Mouse (Mus musculus) heart, postnatal 14 days (tissue): ENCODE data around the gene Ndufc2. TPM values are rescaled to one million over a fixed set of nuclear protein-coding genes. Genes with fewer than 3 reads are reported as not detected.

Experiments
- DNase-seq, 2 experiments: peaks; one replicate each; pipeline ENCODE4 v3.0.0; 2021 to 2022
- intact Hi-C: fragments of 180-260 bp; cut with DNase I; formaldehyde crosslinking; loops from one replicate; pipeline ENCODE4 v1.15.1; 2025
- long read RNA-seq, 2 experiments: library from polyadenylated mRNA; stranded (forward); transcript quantifications; one replicate each; pipeline ENCODE4 v2.0.0; 2021
- total RNA-seq, 2 experiments: library from RNA; stranded (reverse); gene quantifications; 2 replicates each; pipeline ENCODE4 v1.2.3; 2021

Gene Ndufc2
- 100 to 1,000 TPM; 516 to 524 TPM for total RNA-seq
- long read RNA-seq, experiment 1, transcript Ndufc2-201 (3 exons, 683 nt), result major isoform, 241 of 242 reads
- long read RNA-seq, experiment 1, partial matches to known transcripts, result 0 of 242 reads
- long read RNA-seq, experiment 1, other reads (novel, unspliced or antisense), result 1 of 242 reads
- long read RNA-seq, experiment 2, transcript Ndufc2-201 (3 exons, 683 nt), result major isoform, 234 of 236 reads
- long read RNA-seq, experiment 2, partial matches to known transcripts, result 0 of 236 reads
- long read RNA-seq, experiment 2, other reads (novel, unspliced or antisense), result 1 of 236 reads

DNA sequence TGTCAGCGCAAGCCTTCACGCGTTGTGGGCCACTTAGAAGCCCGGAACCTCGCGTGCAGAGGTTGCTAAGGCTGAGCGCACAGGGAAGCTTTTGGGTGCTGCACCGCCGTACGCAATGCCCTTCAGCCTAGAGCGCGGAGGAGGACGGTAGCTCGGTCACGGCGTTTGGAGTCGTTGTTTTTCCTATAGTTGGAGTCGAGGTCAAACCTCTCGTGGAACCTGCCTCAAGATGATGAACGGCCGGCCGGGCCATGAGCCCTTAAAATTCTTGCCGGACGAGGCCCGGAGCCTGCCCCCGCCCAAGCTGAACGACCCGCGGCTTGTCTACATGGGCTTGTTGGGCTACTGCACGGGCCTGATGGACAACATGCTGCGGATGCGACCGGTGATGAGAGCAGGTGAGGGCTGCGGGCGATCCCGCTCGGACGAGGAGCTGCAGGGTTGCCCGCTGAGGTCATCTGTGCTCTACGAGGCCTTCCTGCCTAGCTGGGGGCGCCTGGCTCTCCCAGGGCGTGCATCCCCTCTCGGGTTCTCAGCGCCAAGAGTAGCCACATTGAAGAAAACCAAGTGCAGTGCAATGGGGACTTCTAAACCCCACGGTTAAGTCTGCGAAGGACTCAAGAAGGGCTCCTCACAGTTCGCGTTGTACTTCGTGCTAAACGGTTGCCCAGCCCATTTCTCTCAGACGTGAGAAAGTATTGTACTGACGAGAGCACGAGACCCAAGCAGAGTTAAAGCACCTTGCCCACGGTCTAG, at the start of gene Ndufc2:
TSS of gene Ndufc2 (plus strand) at position 44 of the 756 bp plus-strand sequence.
- intact Hi-C loops, result no loop called here
- peak; percentile 79 to 84 for DNase-seq

DNA sequence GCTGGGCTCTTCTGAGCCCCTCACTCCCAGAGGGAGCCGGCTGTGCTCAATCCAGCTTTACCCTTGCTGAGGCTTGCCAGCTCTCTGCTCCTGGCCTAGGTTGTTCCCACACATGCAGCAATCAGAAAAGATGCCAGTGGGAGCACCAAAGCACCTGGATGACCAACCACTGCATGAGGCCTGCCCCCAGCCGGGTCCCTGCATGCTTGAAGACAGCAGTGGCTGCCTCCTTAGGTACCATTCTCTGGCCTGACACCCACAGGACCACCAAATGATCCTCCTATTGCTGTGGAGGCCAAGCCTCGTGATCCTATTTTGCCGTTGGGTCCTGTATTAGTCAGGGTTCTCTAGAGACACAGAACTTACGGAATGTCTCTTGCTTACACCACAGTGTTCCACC, 48.9 kb upstream of the Ndufc2 start:
- no peak for DNase-seq
- intact Hi-C loops, result no loop called here

DNA sequence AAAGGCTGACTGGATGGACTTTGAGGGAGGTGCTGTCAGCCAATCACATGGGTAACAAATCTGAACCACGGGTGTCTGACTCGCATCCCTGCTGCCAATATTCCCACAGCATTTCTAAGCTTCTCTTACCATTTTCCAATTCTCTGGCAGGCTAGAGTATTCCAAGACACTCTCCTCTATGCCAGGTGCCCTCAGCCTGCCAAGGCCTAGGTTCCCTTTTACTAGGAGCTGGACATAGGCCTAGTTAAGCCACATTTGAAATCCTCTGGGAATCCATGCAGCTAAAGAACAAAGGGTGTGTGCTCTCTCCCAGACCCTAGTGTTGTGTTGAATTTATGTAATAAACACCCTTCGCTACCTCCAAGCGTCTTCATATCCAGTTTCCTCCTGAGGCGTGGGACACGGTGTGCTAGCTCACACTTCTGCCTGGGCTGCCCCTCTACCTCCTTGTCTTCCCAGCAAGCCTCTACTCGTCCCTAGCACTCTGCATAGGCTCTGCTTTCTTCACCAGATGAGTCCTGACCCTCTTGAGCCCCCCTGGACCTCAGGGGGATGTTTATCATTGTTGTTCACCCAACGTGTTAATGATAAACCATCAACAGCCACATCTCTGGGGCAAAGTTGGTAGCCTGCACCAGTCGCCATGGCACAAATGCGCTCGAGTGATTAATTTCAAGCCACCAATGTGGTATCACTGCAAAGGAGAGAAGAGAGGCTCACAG, 47.9 kb upstream of the Ndufc2 start:
- no peak for DNase-seq
- intact Hi-C loops, result no loop called here

DNA sequence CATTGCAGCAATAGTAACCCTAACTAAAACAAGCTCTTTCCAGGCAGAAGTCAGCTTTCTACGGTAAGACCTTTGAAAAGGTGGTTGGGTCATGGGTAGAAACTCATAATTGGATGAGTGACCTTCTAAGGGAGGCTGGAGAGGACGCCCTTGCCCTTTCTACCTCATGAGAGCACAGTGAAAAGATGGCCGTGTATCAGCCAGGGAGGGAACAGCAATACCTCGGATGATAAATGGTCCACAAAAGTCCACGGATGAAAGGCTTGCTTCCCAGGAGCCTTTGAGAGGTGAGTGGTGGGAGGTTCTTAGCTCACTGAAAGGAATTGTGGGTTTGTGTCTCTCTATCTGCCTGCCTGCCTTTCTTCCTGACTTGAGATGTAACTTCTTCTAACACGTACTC, 46.4 kb upstream of the Ndufc2 start:
- intact Hi-C loops, result no loop called here
- DNase-seq, result no peak

DNA sequence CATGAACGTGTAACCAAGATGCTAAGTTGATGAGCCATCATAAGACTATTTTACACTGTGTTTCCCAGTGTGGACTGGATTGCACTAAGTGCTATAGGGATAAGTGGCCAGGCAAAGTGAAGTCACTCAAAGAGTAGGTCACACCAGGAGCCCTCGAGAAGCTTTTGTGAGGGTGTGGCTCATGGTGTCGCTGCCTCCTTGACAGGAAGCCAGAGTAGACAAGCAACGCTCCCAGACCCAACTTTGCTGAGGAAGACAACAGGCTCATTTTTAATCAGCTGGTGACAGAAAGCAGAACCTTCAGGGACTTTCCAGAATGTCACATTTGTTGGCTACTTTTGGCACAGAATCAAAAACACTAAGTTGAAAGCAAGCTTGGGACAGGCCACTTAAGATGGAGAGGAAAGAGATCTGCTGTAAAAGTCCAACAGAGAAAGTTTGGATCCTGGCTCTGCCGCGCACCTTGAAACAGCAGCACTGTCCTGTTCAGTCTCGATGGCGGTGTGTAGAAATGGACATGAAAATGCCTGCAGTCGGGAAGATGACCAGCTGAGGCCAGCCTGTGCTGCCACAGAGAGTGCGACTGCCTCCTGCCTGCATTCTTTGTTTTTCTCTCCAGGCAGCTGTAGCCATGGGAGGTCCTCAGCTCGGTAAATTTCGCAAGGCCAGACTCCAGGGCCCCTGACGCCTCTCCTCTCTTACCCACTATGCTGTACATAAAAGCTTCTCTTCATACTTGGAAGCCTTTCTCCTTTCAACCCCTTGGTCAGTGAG, 44.5 kb upstream of the Ndufc2 start:
- DNase-seq, result peak in 1 of 2 experiments; percentile 29
- intact Hi-C loops, result no loop called here

DNA sequence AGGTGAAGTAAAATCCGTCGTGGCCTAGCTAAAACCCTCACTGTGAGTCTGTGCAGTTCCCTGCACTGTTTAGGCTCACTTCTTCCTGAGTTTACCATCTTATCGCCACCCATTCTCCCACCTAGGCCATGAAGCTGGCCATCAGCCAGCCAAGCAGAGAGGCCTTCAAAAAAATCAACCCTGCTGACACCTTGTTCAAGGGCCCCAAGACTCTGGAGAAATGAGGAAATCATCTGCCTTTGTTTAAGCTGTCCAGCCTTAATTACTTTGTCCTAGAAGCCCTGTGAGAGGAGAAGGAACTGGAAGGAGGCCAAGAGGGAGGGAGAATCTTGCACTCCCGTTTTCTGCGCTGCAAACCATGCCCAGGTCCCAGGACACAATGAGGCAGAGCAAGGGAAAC, 43.5 kb upstream of the Ndufc2 start:
- intact Hi-C loops, result no loop called here

DNA sequence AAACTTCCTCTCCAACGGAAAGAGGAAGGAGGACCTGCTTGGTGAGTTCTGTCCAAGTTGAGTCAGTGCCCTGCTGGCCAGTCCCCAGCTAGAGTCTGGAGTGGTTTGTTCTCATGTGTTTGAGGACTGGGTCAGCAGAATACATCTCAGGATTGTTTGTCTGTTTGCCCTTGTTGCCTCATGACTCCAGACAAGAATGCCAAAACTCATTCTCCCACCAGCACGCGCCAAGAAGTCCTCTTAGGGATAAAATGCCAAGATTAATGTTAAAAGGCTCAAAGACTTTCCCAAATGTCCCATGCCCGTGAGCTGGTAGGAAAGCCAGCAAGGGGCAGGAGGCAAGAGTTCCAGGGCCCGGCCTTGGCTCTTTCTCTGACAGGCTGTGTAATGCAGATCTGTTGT, 42.9 kb upstream of the Ndufc2 start:
- intact Hi-C loops, result no loop called here
- DNase-seq, result peak; percentile 58 to 59

More for the DNA sequence above, 43.5 kb upstream of the Ndufc2 start:
- DNase-seq, result no peak

DNA sequence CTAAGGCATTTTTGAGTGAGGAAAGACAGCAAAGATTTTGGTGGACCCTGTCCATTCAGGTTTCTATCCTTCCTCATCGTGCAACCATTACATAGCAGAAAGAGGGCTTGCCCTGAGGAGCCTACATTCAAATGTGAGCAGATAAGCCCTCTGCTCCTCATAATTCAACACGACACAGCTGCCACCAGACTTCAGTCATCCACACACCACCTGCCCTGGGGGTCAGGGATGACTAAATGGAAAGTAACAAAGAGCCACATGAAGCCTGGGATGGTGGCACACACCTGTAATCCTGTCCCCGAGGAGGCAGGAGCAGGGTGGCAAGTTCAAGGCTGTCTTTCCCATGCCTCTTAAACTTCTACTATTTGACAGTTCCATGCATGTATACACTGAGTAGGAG, 42.0 kb upstream of the Ndufc2 start:
- no peak for DNase-seq
- intact Hi-C loops, result no loop called here

DNA sequence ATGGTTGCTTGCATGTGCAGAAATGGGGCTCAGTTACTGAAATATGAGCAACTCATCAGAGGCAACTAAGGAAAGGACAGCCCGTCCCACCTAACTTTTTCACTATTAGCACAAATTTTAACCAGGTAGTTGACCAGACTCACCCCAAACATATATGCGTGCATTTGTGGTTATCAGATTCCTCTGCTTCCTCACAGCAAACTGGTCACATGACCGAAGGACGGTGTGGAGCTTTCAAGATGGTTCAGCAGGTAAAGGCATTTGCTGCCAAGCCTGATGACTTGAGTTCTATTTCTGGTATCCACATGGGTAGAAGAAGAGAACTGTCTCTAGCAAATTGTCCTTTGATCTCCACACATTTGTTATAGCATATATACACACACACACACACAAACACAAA, 41.5 kb upstream of the Ndufc2 start:
- no peak for DNase-seq
- intact Hi-C loops, result no loop called here

DNA sequence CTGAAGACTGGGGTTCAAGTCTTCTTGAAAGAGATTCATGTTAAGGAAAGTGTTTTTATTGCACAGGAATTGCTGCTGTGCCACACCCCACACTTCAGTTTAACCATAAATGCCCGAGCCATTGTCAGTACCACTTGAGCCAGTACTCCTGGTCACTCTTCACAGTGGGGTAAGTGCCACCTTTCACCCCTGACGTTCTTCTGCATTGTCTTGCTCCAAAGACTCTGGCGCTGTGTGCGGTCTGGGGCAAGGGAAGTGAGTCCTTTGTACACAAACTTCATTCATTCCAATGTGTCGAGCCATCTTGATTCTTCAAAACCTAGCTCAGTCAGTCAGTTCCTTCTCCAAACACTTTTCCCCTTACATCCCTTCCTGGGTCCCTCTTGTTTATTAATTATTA, 39.6 kb upstream of the Ndufc2 start:
- no peak for DNase-seq
- intact Hi-C loops, result no loop called here

DNA sequence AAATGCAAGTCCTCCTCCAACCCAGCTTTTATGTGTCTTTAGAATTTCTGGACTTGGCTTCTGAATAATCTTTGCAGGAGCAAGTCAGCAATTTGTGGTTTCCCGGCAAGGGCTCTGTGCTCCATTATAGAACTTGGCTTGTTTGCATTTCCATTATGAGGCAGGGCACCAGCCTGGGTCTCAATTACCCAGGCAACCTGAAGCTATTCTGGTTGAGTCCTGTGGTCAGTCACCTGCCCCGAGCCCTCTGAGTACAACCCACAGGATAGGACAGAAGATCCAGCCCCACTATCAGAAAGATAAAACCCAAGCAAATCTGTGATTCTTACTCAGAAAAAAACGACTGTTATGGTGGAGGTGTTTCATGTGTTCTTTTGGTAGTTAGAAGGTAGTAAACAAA, 38.8 kb upstream of the Ndufc2 start:
- DNase-seq, result no peak
- intact Hi-C loops, result no loop called here

DNA sequence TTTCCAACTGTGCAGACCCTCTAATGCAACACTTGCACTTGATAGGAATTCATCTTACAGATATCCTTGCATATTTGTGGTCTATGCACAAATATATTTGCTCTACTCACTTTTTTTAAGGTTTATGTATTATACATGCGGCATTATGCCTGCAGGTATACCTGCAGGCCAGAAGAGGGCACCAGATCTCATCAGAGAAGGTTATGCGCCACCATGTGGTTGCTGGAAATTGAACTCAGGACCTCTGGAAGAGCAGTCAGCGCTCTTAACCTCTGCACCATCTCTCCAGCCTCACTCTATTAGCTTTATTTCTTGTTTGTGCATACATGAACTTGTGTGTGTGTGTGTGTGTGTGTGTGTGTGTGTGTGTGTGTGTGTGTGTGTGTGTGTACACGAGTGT, 38.3 kb upstream of the Ndufc2 start:
- intact Hi-C loops, result no loop called here
- peak; percentile 35 to 50 for DNase-seq

DNA sequence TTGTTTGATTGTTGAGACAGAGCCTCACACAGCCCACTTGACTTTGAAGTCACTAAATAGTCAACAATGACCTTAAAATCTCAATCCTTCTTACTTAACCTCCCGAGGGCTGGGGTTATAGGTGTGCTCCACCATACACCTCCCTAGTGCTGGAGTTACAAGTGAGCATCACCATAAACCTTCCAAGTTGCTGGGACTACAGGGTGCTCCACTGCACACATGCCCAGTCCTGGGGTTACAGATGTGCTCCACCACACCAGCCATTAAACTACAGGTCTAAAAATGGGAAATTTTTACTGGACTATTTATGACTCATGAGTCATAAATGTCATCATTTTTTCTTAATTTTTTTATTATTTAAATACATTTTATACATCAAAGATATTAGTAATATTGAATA, 33.9 kb upstream of the Ndufc2 start:
- intact Hi-C loops, result loop anchor here (5.0 kb wide), 1 partner anchor 399 kb away; no protein-coding TSS in a partner anchor
- DNase-seq, result no peak

DNA sequence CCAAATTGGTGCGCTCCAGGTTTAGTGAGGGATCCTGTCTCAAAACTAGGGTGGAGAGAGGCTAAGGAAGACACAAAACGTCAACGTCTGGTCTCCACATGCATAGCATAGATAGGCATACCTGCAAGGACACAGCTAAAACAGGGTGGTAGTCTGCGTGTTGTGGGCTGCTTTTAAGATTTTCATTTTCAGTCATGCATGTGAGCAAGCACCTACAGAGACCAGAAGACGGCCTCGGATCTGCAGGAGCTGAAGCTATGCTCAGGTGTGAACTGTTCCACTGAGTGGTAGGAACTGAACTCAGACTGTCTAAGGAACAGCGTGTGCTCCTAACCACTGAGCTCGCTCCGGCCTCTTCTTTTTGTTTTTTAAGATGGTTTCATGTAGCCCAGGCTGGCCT, 24.7 kb upstream of the Ndufc2 start:
- DNase-seq, result no peak
- intact Hi-C loops, result no loop called here

DNA sequence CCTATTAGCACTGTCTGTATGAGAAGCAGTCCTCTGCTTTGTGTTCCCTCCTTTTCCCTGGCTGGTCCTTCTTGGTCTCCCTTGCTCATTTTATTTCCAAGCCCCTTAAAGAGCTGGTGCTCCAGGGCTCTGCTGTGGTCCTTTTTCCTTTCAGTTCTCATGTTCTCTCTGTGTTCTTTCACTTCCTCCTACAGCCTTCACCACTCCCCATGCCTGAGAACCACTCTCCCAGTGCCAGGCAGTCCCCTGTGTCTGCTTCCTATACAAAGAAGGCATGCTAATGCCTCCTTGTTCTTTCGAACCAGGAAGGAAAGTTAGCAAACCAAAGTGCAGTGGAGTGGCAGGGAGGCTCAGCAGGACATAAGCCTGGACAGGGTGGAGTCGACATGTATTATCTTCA, 23.9 kb upstream of the Ndufc2 start:
- intact Hi-C loops, result no loop called here
- no peak for DNase-seq

DNA sequence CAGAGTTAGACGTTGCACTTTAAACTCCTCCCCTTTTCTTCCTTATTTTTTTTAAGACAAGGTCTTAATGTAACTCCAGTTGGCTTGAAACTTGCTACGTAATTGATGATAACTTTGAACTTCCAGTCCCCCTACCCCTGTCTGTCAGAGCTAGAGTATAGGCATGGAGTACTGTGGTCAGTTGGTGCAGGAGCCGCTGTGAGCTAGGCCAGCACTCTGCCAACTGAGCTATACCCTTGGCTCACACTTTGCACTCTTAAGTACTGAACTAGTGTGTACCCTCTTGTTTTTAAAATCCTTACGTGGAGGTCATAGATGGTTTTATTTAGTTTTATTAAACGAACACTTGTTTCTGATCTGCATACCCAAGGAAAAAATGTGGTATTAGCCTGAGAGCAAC, 20.5 kb upstream of the Ndufc2 start:
- no peak for DNase-seq
- intact Hi-C loops, result no loop called here

DNA sequence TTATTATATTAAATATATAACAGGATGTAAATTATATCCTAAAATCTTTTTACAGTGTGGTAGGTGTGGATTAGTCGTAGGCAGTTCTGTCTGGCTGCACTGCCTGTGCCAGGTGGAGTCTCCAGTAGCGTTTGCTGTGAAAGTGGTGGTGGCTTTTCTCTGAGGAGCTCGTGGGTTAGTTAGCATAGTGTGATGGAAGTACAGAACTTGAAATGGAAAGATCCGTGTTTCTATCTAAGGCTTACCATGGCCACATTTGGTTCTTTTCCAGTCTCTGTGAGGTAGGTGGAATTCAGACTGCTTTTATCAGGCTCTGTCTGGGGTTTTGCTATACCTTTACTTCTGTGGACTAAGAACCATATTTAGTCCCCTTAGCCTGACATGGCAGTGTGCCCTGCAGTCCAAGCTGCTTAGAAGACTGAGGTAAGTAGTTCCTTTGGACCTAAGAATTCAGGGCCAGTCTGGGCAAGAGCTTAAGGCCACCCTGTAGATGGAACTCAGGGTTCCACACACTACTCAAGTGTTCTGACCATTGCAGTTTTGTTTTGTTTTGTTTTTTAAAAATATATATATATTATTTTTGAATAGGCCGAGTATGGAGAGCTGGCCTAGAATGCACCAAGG, 19.2 kb upstream of the Ndufc2 start:
- DNase-seq, result no peak

DNA sequence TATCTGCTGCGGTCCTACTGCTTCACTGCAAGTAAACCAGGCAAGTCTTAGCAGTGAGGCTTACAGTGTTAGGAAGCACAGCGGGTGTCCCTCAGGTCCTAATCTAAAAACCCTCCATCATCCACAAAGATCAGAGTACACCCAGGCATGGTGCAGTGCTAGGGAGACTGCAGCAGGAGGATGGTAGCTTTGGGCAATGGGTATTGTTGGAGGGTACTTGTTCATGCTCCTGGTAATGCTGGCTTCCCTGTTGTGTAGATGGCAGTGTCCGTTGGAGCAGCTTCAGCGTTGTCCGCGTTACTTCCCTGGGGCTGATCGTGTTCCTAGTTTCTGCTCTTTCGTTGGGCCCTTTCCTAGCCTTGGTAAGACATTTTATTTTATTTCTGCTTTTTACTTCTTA, 17.1 kb upstream of the Ndufc2 start:
- no peak for DNase-seq
- intact Hi-C loops, result no loop called here

More for the DNA sequence above, 19.2 kb upstream of the Ndufc2 start:
- intact Hi-C loops, result no loop called here

DNA sequence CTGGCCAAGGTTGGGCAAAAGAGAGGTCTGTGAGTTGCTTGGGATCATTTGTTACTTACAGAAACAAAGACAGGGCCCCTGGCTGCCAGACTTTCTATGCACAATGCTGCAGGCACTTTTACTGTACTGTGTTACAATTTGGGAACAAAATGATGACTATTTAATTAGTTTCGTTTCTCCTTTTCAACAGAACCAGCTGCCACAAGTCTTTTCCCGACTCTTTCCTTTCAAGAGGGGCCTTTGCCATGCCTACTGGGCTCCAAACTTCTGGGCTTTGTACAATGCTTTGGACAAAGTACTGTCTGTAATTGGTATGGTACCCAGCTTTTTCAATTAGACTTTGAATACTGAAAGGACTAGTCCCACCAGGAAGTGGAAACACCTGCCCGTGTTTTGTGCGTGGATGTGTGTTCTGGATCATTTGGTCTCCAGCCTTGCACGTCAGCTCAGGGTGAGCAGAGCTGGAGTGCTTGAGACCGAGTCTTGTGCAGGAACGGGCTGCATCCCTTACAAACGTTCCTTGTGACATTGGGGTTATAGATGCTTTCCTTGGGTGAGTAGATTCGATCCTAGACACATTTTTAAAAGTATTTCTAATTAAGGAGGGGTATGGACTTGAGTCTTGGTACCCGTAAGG, 16.2 kb upstream of the Ndufc2 start:
- intact Hi-C loops, result no loop called here
- DNase-seq, result no peak
